Mouse (Mus musculus): ENCODE results near the gene Stard9. TPM values are rescaled to one million over a fixed set of nuclear protein-coding genes. Genes with fewer than 3 reads are reported as not detected.

Gene Stard9
- 0.60 and 0.67 TPM in 2 replicates for polyA plus RNA-seq (2021; fragmentation: Nextera tagmentation)
- long read RNA-seq, experiment 1, partial matches to known transcripts, result 3 of 11 reads
- long read RNA-seq, experiment 1, other reads (novel, unspliced or antisense), result 7 of 11 reads
- long read RNA-seq, experiment 2, result 0 reads

DNA sequence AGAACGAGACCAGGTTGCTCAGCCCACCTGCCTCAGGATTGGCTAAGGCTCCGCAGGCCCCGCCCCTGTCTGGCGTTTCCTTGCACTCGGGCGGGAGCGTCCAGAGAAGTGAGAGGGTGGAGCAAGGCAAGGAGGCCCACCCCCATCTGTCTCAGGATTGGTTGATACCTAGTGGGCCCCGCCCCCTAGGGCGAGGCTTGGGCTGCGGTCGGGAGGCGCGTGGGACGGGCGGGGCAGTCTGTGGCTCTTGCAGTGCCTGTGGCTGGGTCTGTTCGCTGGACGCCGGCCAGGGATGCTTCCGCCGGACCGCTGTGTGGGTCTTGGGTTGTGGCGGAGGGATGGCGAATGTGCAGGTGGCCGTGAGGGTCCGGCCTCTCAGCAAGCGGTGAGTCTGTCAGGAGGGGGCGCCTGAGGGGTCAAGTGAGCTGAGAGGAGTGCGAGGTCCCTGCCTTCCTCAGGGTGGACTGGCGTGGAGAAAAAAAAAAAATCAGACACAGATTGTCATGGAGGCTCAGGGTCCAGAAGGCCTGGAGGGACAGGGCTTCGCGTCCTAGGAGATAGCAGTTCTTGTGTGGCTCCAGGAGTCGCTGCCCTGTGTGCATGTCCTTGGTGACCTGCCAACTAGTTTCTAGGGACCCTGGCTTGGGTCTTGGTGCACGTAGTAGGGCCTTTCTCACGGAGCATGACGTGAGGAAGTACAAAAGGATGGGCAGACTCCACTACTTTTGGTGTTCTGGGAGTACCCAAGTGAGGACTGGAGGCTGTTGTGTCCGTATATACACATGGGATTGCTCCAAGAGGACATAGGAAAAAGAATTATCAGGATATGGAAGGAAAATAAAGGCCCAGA is at the start of gene Stard9:
Stard9 (plus strand) TSS at position 236 of the 850 bp plus-strand sequence.

DNA sequence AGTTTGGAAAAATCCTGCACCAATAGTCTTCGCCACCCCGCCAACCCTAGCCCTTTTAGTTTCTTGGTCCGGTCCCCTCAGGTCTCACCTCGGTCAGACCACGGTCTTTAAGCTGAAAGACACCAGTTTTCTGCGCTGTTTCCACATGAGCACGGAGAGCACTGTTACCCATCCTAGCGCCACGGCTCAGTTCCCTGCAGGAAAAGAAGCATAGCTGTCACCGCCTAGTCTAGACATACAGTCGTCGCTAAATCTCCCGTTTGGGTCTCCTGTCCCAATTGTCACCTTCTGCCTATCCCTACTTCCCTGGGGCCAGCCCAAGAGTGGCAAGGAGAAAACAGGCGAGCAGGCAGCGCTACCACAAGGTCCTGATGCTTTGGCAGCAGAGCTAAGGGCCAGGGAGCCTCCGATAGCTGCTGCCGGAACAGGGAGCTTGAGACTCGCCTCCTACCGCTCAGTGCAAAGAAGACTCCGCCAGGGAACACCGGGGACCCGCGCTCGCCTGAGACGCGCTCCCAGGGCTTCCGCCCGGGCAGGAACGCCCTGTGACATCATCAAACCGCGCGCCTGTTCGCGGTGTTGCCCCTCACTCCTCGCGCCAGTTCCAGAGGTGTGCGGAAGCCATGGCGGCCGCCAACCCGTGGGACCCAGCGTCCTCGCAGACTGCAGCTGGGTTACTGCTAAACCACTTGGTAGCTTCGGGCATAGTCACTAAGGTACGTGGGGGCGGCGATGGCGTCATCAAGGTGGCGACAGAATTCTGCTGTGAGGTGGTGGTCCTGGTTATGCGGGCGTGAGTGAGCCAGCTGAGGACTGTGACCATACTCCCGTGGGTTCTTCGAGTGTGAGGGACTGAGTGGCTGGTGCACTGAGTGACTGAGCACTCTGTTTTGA is 19.8 kb upstream of the Stard9 start, which contains the start of the genes Haus2 and Lrrc57:
Haus2 (plus strand) TSS at position 554 of the 894 bp plus-strand sequence.
Lrrc57 (minus strand) TSS at position 691 of the 894 bp plus-strand sequence.

Other genes with a start within 250 kb of the Stard9 start
- 5.5 and 5.6 TPM in 2 replicates for gene Ganc, start 225.2 kb upstream of the Stard9 start, polyA plus RNA-seq (2021; fragmentation: Nextera tagmentation)
- gene Tmem87a, start 225.0 kb upstream of the Stard9 start, polyA plus RNA-seq (2021; fragmentation: Nextera tagmentation), result 3.5 and 4.7 TPM in 2 replicates
- gene Capn3, start 173.1 kb upstream of the Stard9 start, polyA plus RNA-seq (2021; fragmentation: Nextera tagmentation), result 3.1 and 4.8 TPM in 2 replicates
- gene Zfp106, start 65.3 kb upstream of the Stard9 start, polyA plus RNA-seq (2021; fragmentation: Nextera tagmentation), result 59.5 and 167 TPM in 2 replicates
- 7.5 and 8.4 TPM in 2 replicates for gene Snap23, start 61.5 kb upstream of the Stard9 start, polyA plus RNA-seq (2021; fragmentation: Nextera tagmentation)
- 12.2 and 12.5 TPM in 2 replicates for gene Haus2, start 19.7 kb upstream of the Stard9 start, polyA plus RNA-seq (2021; fragmentation: Nextera tagmentation)
- gene Lrrc57, start 19.6 kb upstream of the Stard9 start, polyA plus RNA-seq (2021; fragmentation: Nextera tagmentation), result 49.2 and 65.0 TPM in 2 replicates
- gene Cdan1, start 221.0 kb downstream of the Stard9 start, polyA plus RNA-seq (2021; fragmentation: Nextera tagmentation), result 0.78 and 1.6 TPM in 2 replicates
- gene Ttbk2, start 221.5 kb downstream of the Stard9 start, polyA plus RNA-seq (2021; fragmentation: Nextera tagmentation), result 7.0 and 10.7 TPM in 2 replicates

All from left cerebral cortex, adult 6 months (tissue).